Mouse (Mus musculus): ENCODE measurements around the gene Rps6ka5. TPM values are rescaled to one million over a fixed set of nuclear protein-coding genes. Genes with fewer than 3 reads are reported as not detected.

The Rps6ka5 gene
- total and polyA plus RNA-seq, 3 experiments, result 0.92 to 3.3 TPM; not detected in 1

- Histone ChIP-seq H3K4me1 (ENCODE audit: control insufficient read depth in 1 of 2, insufficient read depth in 2 of 2, low read length in 2 of 2) (no peaks in the 10 kb centered on the region; a peak in 1 of 4 replicates), H3K27me3 (ENCODE audit: control insufficient read depth in 1 of 2, insufficient read depth in 2 of 2, low read length in 2 of 2) (no peaks in the 10 kb centered on the region), H3K27ac (ENCODE audit: control insufficient read depth, low read depth, low read length) (no peak overlapping the region), H3K36me3 (ENCODE audit: control insufficient read depth in 1 of 2, insufficient read depth in 2 of 2, low read length in 2 of 2) (no peaks in the 10 kb centered on the region), H3K79me2 (ENCODE audit: control insufficient read depth, insufficient read depth, low read length, poor library complexity) (no peaks in the 10 kb centered on the region), H3K9me3 (replicated peaks; ENCODE audit: insufficient read depth, low read length) (no peaks in the 10 kb centered on the region), H3K4me3 (ENCODE audit: control insufficient read depth in 1 of 2, insufficient read depth in 1 of 2, low read depth in 2 of 2, low read length in 2 of 2) (no peak overlapping the region), H3K9ac (ENCODE audit: control insufficient read depth, low read depth, low read length, poor library complexity, severe bottlenecking) (no peak overlapping the region)
- no peak for DNase-seq (ENCODE audit: low read depth, low spot score)
- TF ChIP-seq GABPA (IDR thresholded peaks at IDR 0.05; ENCODE audit: low read depth, low read length), result no peak
- TF ChIP-seq ETS1 (IDR thresholded peaks at IDR 0.05; ENCODE audit: low read depth, low read length), result no peak
- no peak for TF ChIP-seq TBP (IDR thresholded peaks at IDR 0.05; ENCODE audit: low read depth, low read length)
- no peak for TF ChIP-seq POLR2AphosphoS5 (IDR thresholded peaks at IDR 0.05; ENCODE audit: borderline replicate concordance, low read depth, low read length)
These were observed 30.2 kb downstream of the Rps6ka5 start for GRCm38 (mm10) chr12:100696621-100697020.

- no peak overlapping the region for H3K9ac ChIP-seq (ENCODE audit: control insufficient read depth, low read depth, low read length, poor library complexity, severe bottlenecking)
These were observed 31.5 kb downstream of the Rps6ka5 start for GRCm38 (mm10) chr12:100695252-100695651.

GRCm38 (mm10) chr12:100692208-100692607 is 34.6 kb downstream of the Rps6ka5 start:
- DNase-seq (ENCODE audit: low read depth, low spot score), result no peak
- Histone ChIP-seq H3K36me3 (ENCODE audit: control insufficient read depth in 1 of 2, insufficient read depth in 2 of 2, low read length in 2 of 2) (peaks cover 0 to 15% of the 10 kb centered on the region in 2 experiments; a peak in 2 of 4 replicates), H3K9me3 (replicated peaks; ENCODE audit: insufficient read depth, low read length) (no peaks in the 10 kb centered on the region), H3K79me2 (ENCODE audit: control insufficient read depth, insufficient read depth, low read length, poor library complexity) (no peaks in the 10 kb centered on the region), H3K27ac (ENCODE audit: control insufficient read depth, low read depth, low read length) (no peak overlapping the region), H3K4me3 (ENCODE audit: control insufficient read depth in 1 of 2, insufficient read depth in 1 of 2, low read depth in 2 of 2, low read length in 2 of 2) (no peak overlapping the region), H3K27me3 (ENCODE audit: control insufficient read depth in 1 of 2, insufficient read depth in 2 of 2, low read length in 2 of 2) (no peaks in the 10 kb centered on the region), H3K9ac (ENCODE audit: control insufficient read depth, low read depth, low read length, poor library complexity, severe bottlenecking) (no peak overlapping the region), H3K4me1 (ENCODE audit: control insufficient read depth in 1 of 2, insufficient read depth in 2 of 2, low read length in 2 of 2) (peaks cover 3 to 6% of the 10 kb centered on the region in 2 experiments; a peak in 3 of 4 replicates)
- TF ChIP-seq JUND (IDR thresholded peaks at IDR 0.05; ENCODE audit: low read depth, low read length) (no peak), GABPA (IDR thresholded peaks at IDR 0.05; ENCODE audit: low read depth, low read length) (no peak), MEF2A (IDR thresholded peaks at IDR 0.05; ENCODE audit: extremely low read depth, insufficient replicate concordance, low read depth, low read length, poor library complexity, severe bottlenecking) (no peak), GATA1 (IDR thresholded peaks at IDR 0.05; ENCODE audit: low read depth, low read length) (no peak)

More at GRCm38 (mm10) chr12:100695252-100695651, 31.5 kb downstream of the Rps6ka5 start:
- no peaks in the 10 kb centered on the region for H3K79me2 ChIP-seq (ENCODE audit: control insufficient read depth, insufficient read depth, low read length, poor library complexity)
- H3K9me3 ChIP-seq (replicated peaks; ENCODE audit: insufficient read depth, low read length), result no peaks in the 10 kb centered on the region
- H3K36me3 ChIP-seq (ENCODE audit: control insufficient read depth in 1 of 2, insufficient read depth in 2 of 2, low read length in 2 of 2), result no peaks in the 10 kb centered on the region
- no peaks in the 10 kb centered on the region; a peak in 1 of 4 replicates for H3K4me1 ChIP-seq (ENCODE audit: control insufficient read depth in 1 of 2, insufficient read depth in 2 of 2, low read length in 2 of 2)
- H3K27me3 ChIP-seq (ENCODE audit: control insufficient read depth in 1 of 2, insufficient read depth in 2 of 2, low read length in 2 of 2), result no peaks in the 10 kb centered on the region
- DNase-seq (ENCODE audit: low read depth, low spot score), result no peak
- H3K4me3 ChIP-seq (ENCODE audit: control insufficient read depth in 1 of 2, insufficient read depth in 1 of 2, low read depth in 2 of 2, low read length in 2 of 2), result no peak overlapping the region
- TF ChIP-seq POLR2AphosphoS2 (IDR thresholded peaks at IDR 0.05; ENCODE audit: low read length) (no peak), MYC (IDR thresholded peaks at IDR 0.05; ENCODE audit: low read depth, low read length) (no peak), GATA1 (IDR thresholded peaks at IDR 0.05; ENCODE audit: low read depth, low read length) (no peak), MAFK (IDR thresholded peaks at IDR 0.05; ENCODE audit: borderline replicate concordance, low read depth, low read length) (no peak), POLR2AphosphoS5 (IDR thresholded peaks at IDR 0.05; ENCODE audit: borderline replicate concordance, low read depth, low read length) (no peak), USF2 (IDR thresholded peaks at IDR 0.05; ENCODE audit: borderline replicate concordance in 1 of 2, insufficient read depth in 1 of 2, low read depth in 1 of 2, low read length in 2 of 2) (no peak), MEF2A (IDR thresholded peaks at IDR 0.05; ENCODE audit: extremely low read depth, insufficient replicate concordance, low read depth, low read length, poor library complexity, severe bottlenecking) (no peak), SMC3 (IDR thresholded peaks at IDR 0.05; ENCODE audit: low read depth, low read length) (no peak)
- no peak overlapping the region for H3K27ac ChIP-seq (ENCODE audit: control insufficient read depth, low read depth, low read length)

Data from MEL (cell line).